Mouse (Mus musculus) heart, postnatal 0 days (tissue): ENCODE measurements at regions not wholly inside any gene's neighbourhood (a gene's known extent, or its start where the extent isn't known, plus 50 kb on each side); places are given as distances from the start of the nearest gene placed in this dataset.

Experiments
- ATAC-seq: fragments of 200-750 bp; cut with Nextera tagmentation; 2 replicates; pipeline ENCODE4 v1.8.0; 2017; ENCODE audit warnings: low read depth, moderate number of reproducible peaks, moderate library complexity; ENCODE audit not compliant: insufficient read depth
- DNase-seq: peaks from one replicate; pipeline ENCODE4 v3.0.0-alpha.2; 2016; ENCODE audit warnings: low spot score
- H3K27ac ChIP-seq: fragments of 300-500 bp; sonication (generic); 2 replicates; pipeline ENCODE4 v1.5.1; 2014; ENCODE audit warnings: low read depth, mild to moderate bottlenecking
- H3K27me3 ChIP-seq: fragments of 300-500 bp; sonication (generic); 2 replicates; pipeline ENCODE4 v1.6.1; 2014; ENCODE audit warnings: low read length, mixed read lengths; ENCODE audit not compliant: control insufficient read depth, insufficient read depth
- H3K36me3 ChIP-seq: fragments of 300-500 bp; sonication (generic); replicated peaks from 2 replicates; pipeline ENCODE4 v1.6.1; 2014; ENCODE audit warnings: low read length, mixed read lengths; ENCODE audit not compliant: control insufficient read depth, insufficient read depth
- H3K4me1 ChIP-seq: fragments of 300-500 bp; sonication (generic); 2 replicates; pipeline ENCODE4 v1.6.1; 2014; ENCODE audit warnings: antibody characterized with exemption; ENCODE audit not compliant: control insufficient read depth, insufficient read depth
- H3K4me2 ChIP-seq: fragments of 300-500 bp; sonication (generic); 2 replicates; pipeline ENCODE4 v1.6.1; 2014; ENCODE audit warnings: low read depth, mild to moderate bottlenecking, low read length, moderate library complexity
- H3K4me3 ChIP-seq: fragments of 300-500 bp; sonication (generic); 2 replicates; pipeline ENCODE4 v1.5.1; 2014; ENCODE audit warnings: low read depth, low read length
- H3K9ac ChIP-seq: fragments of 300-500 bp; sonication (generic); replicated peaks from 2 replicates; pipeline ENCODE4 v1.6.1; 2014; ENCODE audit warnings: low read depth, low read length, mixed read lengths
- H3K9me3 ChIP-seq: fragments of 300-500 bp; sonication (generic); replicated peaks from 2 replicates; pipeline ENCODE4 v1.6.1; 2016; ENCODE audit warnings: low read length; ENCODE audit not compliant: control insufficient read depth
- CTCF ChIP-seq: IDR thresholded peaks from 2 replicates; pipeline ENCODE4 v1.5.1; 2016; ENCODE audit warnings: antibody characterized with exemption, control low read depth, low read depth
- EP300 ChIP-seq: IDR thresholded peaks from 2 replicates; pipeline ENCODE4 v1.6.1; 2016; ENCODE audit warnings: antibody characterized with exemption, low read depth
- WGBS: fragments of 180-500 bp; shearing (Covaris S2); extraction: QIAGEN DNeasy Blood & Tissue Kit; methylation state at CpG from one replicate; pipeline ENCODE4 v1.1.7; 2014; 5-methylcytosine and 5-hydroxymethylcytosine counted together

GRCm38 (mm10) chr11:84697521-84697920, 121.8 kb downstream of the Mrm1 start:
- 33% methylated on average over 5 of the region's 5 CpGs for WGBS
- TF ChIP-seq CTCF (no peak), EP300 (no peak)
- Histone ChIP-seq H3K27me3 (peaks cover 33% of the 10 kb centered on the region), H3K27ac (no peak overlapping the region), H3K4me2 (no peak overlapping the region), H3K36me3 (no peaks in the 10 kb centered on the region), H3K9ac (no peak overlapping the region), H3K9me3 (no peaks in the 10 kb centered on the region), H3K4me3 (no peak overlapping the region), H3K4me1 (no peaks in the 10 kb centered on the region)
- DNase-seq: no peak
- no peak for ATAC-seq

DNA sequence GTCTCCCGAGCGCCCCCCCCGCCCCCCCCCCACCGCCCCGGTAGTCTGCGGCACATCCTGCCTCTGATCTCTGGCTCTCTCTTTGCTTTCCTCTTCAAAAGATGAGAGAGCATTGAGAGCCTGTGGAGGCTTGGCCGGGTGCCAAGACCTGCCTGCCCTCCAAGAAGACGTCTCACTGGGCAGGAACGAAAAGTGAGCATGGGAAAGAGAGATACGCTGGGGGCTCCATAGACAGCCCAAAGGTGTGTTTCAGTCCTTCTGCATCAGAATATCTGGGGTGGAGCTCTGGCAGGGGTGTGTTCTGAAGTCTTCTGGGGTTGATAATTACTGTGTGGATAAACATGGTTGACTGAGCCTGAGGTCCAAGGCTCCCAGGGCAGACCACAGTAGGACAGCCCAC, 126.7 kb downstream of the Mrm1 start:
- Histone ChIP-seq H3K4me3 (no peak overlapping the region), H3K27me3 (no peaks in the 10 kb centered on the region; the same call in 1 of the 2 replicates), H3K4me1 (no peaks in the 10 kb centered on the region), H3K27ac (no peak overlapping the region), H3K9ac (no peak overlapping the region), H3K4me2 (no peak overlapping the region), H3K36me3 (no peaks in the 10 kb centered on the region), H3K9me3 (no peaks in the 10 kb centered on the region)
- no peak for TF ChIP-seq EP300
- ATAC-seq (no peak), DNase-seq (no peak)
- 4% methylated on average over 9 of the region's 10 CpGs for WGBS

DNA sequence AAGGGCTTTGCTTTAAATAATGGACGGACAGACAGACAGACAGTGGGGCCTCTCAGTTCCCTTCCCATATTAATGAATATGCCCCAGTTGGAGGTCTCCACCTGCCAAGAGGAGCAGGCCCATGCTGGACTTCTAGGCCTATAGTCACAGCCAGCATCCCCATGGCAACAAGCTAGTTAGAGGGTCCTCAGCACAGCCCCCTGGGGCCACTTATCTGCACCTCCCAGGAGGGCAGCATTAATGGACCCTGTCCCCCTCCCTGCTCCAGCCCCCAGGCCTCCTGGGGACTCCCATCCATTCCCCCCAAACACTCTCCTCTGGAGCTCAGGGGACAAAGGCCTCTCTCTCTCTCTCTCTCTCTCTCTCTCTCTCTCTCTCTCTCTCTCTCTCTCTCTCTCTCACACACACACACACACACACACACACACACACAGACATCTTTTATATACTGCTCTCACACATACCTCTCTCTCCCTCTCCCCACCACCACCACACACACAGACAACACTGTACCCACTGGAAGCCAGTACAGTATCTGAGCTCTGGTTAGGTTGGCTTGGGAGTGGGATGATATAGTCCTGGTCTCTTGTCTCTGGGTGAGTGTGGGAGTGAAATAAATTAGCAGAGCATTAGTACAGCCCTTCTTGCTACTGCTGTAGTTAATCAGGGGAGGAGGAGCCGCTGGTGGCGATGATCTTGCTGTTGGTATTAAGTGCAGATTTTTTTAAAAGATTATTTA, 127.7 kb downstream of the Mrm1 start:
- Histone ChIP-seq H3K4me3 (no peak overlapping the region), H3K36me3 (no peaks in the 10 kb centered on the region), H3K4me2 (no peak overlapping the region), H3K9me3 (no peaks in the 10 kb centered on the region), H3K9ac (no peak overlapping the region), H3K4me1 (no peaks in the 10 kb centered on the region), H3K27ac (no peak overlapping the region), H3K27me3 (no peaks in the 10 kb centered on the region; the same call in 1 of the 2 replicates)
- WGBS: 75% methylated on average over 3 of the region's 3 CpGs
- TF ChIP-seq CTCF: no peak
- DNase-seq (no peak), ATAC-seq (no peak)

DNA sequence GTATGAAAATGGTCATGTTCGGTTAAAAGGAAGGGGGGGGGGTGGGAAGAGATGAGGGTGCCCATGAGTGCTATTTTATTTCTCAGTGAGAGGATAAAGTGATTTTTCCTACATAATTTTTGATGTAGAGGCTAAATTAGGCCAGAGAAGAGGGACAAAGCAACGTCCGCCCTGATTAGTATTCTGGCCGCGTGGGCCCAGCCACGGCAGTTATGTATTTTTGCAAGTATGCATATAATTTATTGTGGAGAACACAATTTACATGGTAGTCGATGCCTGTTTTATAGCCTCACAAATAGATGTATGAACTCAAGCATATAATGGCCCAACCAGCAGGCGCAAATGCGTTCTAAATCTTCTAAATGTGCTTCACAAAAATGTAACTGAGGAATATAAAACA, 132.8 kb downstream of the Mrm1 start:
- Histone ChIP-seq H3K4me3 (no peak overlapping the region), H3K4me2 (no peak overlapping the region), H3K4me1 (no peaks in the 10 kb centered on the region), H3K9me3 (no peaks in the 10 kb centered on the region), H3K9ac (no peak overlapping the region), H3K27ac (no peak overlapping the region), H3K27me3 (no peaks in the 10 kb centered on the region), H3K36me3 (no peaks in the 10 kb centered on the region)
- DNase-seq (no peak), ATAC-seq (no peak)
- 86% methylated on average over 9 of the region's 9 CpGs for WGBS
- TF ChIP-seq EP300 (no peak), CTCF (no peak)

DNA sequence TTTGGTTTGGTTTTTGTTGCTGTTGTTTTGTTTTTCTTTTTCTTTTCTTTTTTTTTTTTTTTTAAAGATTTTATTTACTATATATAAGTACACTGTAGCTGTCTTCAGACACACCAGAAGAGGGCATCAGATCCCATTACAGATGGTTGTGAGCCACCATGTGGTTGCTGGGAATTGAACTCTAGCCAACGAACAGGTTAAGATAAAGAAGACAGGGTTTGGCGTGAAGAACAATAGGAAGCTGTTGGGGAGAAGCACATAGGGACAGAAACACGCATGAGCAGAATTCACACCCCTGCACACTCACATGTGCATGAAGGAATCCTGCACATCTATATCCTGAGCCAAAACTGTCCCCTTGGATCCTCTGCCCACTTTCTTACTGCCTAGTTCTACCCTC, 135.0 kb downstream of the Mrm1 start:
- TF ChIP-seq CTCF (no peak), EP300 (no peak)
- H3K9ac ChIP-seq: no peak overlapping the region
- no peak overlapping the region for H3K4me3 ChIP-seq
- ATAC-seq: no peak
- H3K27me3 ChIP-seq: no peaks in the 10 kb centered on the region
- H3K4me1 ChIP-seq: no peaks in the 10 kb centered on the region
- no peak overlapping the region for H3K4me2 ChIP-seq
- WGBS: 74% methylated on average over 3 of the region's 3 CpGs
- no peak for DNase-seq
- no peaks in the 10 kb centered on the region for H3K36me3 ChIP-seq
- H3K9me3 ChIP-seq: no peaks in the 10 kb centered on the region
- H3K27ac ChIP-seq: no peak overlapping the region

DNA sequence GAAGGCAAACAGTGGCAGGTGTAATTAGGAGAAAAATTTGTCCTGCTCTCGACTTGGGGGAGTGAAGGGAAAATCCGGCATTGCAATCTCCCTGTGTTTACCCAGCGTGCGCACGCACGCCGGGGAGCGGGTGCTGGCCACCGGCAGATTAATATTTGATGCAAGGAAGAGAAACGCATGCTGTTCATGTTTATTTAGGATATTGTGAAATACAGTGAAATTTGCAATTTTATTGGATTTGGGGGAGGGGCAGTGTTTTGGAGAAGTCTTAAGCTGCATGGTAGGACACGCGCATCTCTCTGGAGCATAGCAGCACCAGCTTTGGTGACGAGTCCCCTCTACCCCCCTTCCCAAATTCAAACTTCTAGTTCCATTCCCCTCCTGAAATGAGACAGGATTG, 136.4 kb downstream of the Mrm1 start:
- H3K4me3 ChIP-seq: no peak overlapping the region
- H3K4me2 ChIP-seq: no peak overlapping the region
- WGBS: 87% methylated on average over 13 of the region's 13 CpGs
- H3K36me3 ChIP-seq: no peaks in the 10 kb centered on the region
- no peak overlapping the region for H3K9ac ChIP-seq
- H3K27me3 ChIP-seq: no peaks in the 10 kb centered on the region
- no peak overlapping the region for H3K27ac ChIP-seq
- ATAC-seq (no peak), DNase-seq (no peak)
- H3K4me1 ChIP-seq: no peaks in the 10 kb centered on the region
- TF ChIP-seq CTCF (no peak), EP300 (no peak)
- no peaks in the 10 kb centered on the region for H3K9me3 ChIP-seq
